In the genomic region with DNA sequence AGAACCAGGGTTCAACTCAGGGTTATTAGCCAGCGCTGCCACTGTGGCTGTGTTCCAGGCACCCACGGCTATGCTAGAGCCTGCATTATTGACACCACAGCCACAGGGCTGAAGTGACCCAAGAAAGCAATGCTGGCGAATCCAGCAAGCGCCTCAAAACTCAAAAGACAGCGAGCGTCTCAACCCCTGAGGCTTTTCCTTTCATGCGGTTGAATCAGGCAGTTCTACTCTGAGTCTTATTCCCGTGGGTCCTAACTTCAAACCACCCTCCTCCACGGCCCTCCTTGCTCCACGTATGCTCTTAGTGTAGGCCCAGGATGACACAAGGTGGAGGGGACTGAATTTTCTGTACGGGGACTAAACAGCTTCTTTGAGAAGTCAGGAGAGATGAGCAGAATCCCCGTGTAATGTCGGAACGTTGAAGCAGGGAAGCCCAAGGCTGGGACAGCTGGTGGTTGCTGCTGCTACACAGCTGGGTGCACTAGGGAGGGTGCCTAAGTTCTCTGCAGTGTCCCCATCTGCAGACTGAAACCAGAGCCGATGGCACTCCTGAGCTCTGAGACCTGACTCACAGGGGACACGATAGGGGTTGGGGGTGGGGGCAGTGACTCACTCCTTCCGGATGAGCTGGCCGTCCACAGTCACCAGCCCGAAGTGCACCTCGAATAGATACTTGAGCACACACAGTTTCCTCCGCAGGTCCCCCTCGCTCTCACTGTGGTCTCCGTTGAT, we compare ENCODE assay signal across 19 mouse cellular contexts. TPM values are rescaled to one million over a fixed set of nuclear protein-coding genes. Genes with fewer than 3 reads are reported as not detected.
A peak's percentile ranks its signal among the peaks of the same experiment; 100 is the strongest.
DNase-seq lines count a peak whose midpoint lies in the region; ATAC-seq lines count a peak whose summit lies in the region.
"Had no signal": no experiment of that assay in that cellular context is flagged by ENCODE, and none has a peak within 500 bp of the region (broad histone marks: within the 10 kb centered on the region; RNA-seq: fewer than 3 reads in every experiment).

No protein-coding gene starts in this region.

- H3K27ac ChIP-seq in midbrain, embryonic 16.5 days (ENCODE audit: low read length): no peak overlapping the region
- H3K27ac ChIP-seq: embryonic facial prominence, embryonic 15.5 days; heart, embryonic 15.5 days; limb, embryonic 13.5 days; liver, embryonic 13.5 days; lung, embryonic 15.5 days had no signal

- ATAC-seq in midbrain, embryonic 16.5 days: no peak
- ATAC-seq: activated CD4-positive, CD25-positive, alpha-beta regulatory T cell, adult 4 months had no signal

- H3K4me2 ChIP-seq in midbrain, embryonic 16.5 days (ENCODE audit: low read length): no peak overlapping the region
- H3K4me2 ChIP-seq: embryonic facial prominence, embryonic 15.5 days; heart, embryonic 15.5 days; limb, embryonic 13.5 days; liver, embryonic 13.5 days; lung, embryonic 15.5 days had no signal

- H3K27me3 ChIP-seq in midbrain, embryonic 16.5 days (ENCODE audit: control insufficient read depth, insufficient read depth, low read depth, low read length): no peaks in the 10 kb centered on the region
- H3K27me3 ChIP-seq: embryonic facial prominence, embryonic 15.5 days; heart, embryonic 15.5 days; limb, embryonic 13.5 days; liver, embryonic 13.5 days; lung, embryonic 15.5 days had no signal

- H3K36me3 ChIP-seq in midbrain, embryonic 16.5 days (ENCODE audit: control insufficient read depth, insufficient read depth, low read length): no peaks in the 10 kb centered on the region; the same call in 1 of the 2 replicates
- H3K36me3 ChIP-seq: embryonic facial prominence, embryonic 15.5 days; heart, embryonic 15.5 days; lung, embryonic 15.5 days had no signal

- H3K4me3 ChIP-seq in midbrain, embryonic 16.5 days (ENCODE audit: low read depth, low read length): no peak overlapping the region
- H3K4me3 ChIP-seq: embryonic facial prominence, embryonic 15.5 days; heart, embryonic 15.5 days; limb, embryonic 13.5 days; liver, embryonic 13.5 days; lung, embryonic 15.5 days had no signal

- WGBS in midbrain, embryonic 16.5 days: 79% methylated on average over 23 of the region's 23 CpGs

- no peaks in the 10 kb centered on the region for H3K9me3 ChIP-seq in midbrain, embryonic 16.5 days (replicated peaks; ENCODE audit: control insufficient read depth, low read length, poor library complexity, severe bottlenecking)
- H3K9me3 ChIP-seq: embryonic facial prominence, embryonic 15.5 days; heart, embryonic 15.5 days; limb, embryonic 13.5 days; liver, embryonic 13.5 days; lung, embryonic 15.5 days had no signal

- H3K4me1 ChIP-seq in midbrain, embryonic 16.5 days (ENCODE audit: control insufficient read depth, insufficient read depth, low read length): no peaks in the 10 kb centered on the region
- H3K4me1 ChIP-seq: embryonic facial prominence, embryonic 15.5 days; liver, embryonic 13.5 days; lung, embryonic 15.5 days had no signal

- DNase-seq in adrenal gland, adult (ENCODE audit: inconsistent age in 2 of 2, low spot score in 1 of 2): peak; percentile 82 to 84
- DNase-seq in adrenal gland, postnatal 4 days (ENCODE audit: low spot score in 2 of 2): no peak
- DNase-seq in 3134 (ENCODE audit: extremely low read depth, insufficient read length, low spot score) (peak; percentile 91), NIH3T3 (ENCODE audit: low read depth) (peak; percentile 61)
- peak; percentile 80 to 90 for DNase-seq in adrenal gland, postnatal 36 days
- no peak for DNase-seq in layer of hippocampus, adult 18-20 months (ENCODE audit: low spot score in 2 of 2)
- no peak for DNase-seq in right cerebral cortex, postnatal 25 days
- DNase-seq: cerebellum, adult 11 months; cerebellum, postnatal 10 days; embryo, embryonic 11 days; liver, embryonic 13.5 days; thymus, postnatal 14 days had no signal

- H3K9ac ChIP-seq in midbrain, embryonic 16.5 days (ENCODE audit: low read depth, low read length): no peak overlapping the region
- H3K9ac ChIP-seq: embryonic facial prominence, embryonic 15.5 days; heart, embryonic 15.5 days; limb, embryonic 13.5 days; liver, embryonic 13.5 days; lung, embryonic 15.5 days had no signal

RNA-seq across cellular contexts. Expression of gene Hps1, which starts 9.5 kb away (rescaled TPM):
- total RNA-seq in adrenal gland, postnatal 4 days (2021): 10 to 100 TPM; 27.4 to 28.0 TPM
- total RNA-seq in adrenal gland, postnatal 36 days (2021): 10 to 100 TPM; 22.0 to 28.3 TPM
- polyA plus RNA-seq in midbrain, embryonic 16.5 days (2015; fragmentation: Nextera tagmentation; extraction: Ambion mirVana): 10.9 and 11.7 TPM in 2 replicates
- total RNA-seq in layer of hippocampus, adult 18-20 months (2021): 10 to 100 TPM; 12.8 to 13.9 TPM

RNA-seq across cellular contexts. Expression of gene Pyroxd2, which starts 17.7 kb away (rescaled TPM):
- total RNA-seq in adrenal gland, postnatal 4 days (2021): 10 to 100 TPM; 54.2 to 55.8 TPM
- 10 to 100 TPM; 32.8 to 33.3 TPM for total RNA-seq in adrenal gland, postnatal 36 days (2021)
- polyA plus RNA-seq in midbrain, embryonic 16.5 days (2015; fragmentation: Nextera tagmentation; extraction: Ambion mirVana): 2.3 and 2.8 TPM in 2 replicates
- 1 to 10 TPM; 2.5 to 3.5 TPM for total RNA-seq in layer of hippocampus, adult 18-20 months (2021)
- total RNA-seq: hematopoietic stem cell, adult 5-6 weeks had no signal

Comparison
In these comparisons a context has a peak if more than half of its experiments do, and no peak if none do; other contexts are left out.
1. DNase-seq: peak in adrenal gland, adult (2 of 2), 3134 (single experiment), NIH3T3 (single experiment) and adrenal gland, postnatal 36 days (2 of 2); none in adrenal gland, postnatal 4 days (0 of 2), layer of hippocampus, adult 18-20 months (0 of 2) and right cerebral cortex, postnatal 25 days (single experiment).
2. RNA of gene Pyroxd2, which starts 17.7 kb away (total RNA-seq): 54.2 to 55.8 TPM in adrenal gland, postnatal 4 days and 32.8 to 33.3 TPM in adrenal gland, postnatal 36 days; 2.5 to 3.5 TPM in layer of hippocampus, adult 18-20 months; every median in the first group is over 4 times any median in the second.